ENCODE assay signal across 7 mouse cellular contexts in the genomic region with DNA sequence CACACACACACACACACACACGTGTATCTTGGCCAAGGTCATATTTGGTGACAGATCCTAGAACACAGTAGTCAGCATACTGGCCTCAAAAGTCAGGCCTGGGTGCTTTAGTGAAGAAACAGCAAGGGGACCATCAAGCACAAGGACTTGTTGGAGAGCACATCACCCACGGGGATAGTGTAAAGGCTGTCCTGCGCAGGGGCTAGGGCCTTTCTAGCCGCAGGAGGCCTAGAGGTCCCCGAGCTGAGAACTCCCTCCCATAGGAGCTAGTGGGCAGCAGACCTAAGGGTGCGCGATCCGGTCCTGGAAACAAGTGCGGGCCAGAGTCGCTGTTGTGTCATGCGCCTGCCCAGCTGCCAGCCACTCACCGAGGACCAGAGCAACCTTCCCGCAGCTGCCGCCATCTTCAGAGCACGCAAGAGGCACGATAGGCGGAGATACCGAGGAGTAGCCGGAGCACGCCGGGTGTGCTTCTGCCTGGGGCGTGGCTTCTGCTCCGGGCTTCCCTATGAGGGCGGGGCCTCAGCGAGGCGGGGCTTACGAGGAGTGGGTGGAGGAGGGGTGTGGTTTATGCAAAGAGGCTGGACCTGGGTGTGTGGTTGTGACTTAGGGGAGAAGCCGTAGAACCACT. TPM values are rescaled to one million over a fixed set of nuclear protein-coding genes. Genes with fewer than 3 reads are reported as not detected.
A peak's percentile ranks its signal among the peaks of the same experiment; 100 is the strongest.
DNase-seq lines count a peak whose midpoint lies in the region; ATAC-seq lines count a peak whose summit lies in the region.

A gene (minus strand): TSS at position 493 of the 631 bp plus-strand sequence.

- peak; percentile 99 for ATAC-seq in granulocyte monocyte progenitor cell, adult 5-6 weeks (replicated peaks; ENCODE audit: poor library complexity, severe bottlenecking)
- ATAC-seq in midbrain, embryonic 13.5 days = peak; percentile 97

- peak within 1 kb of the TSS; percentile 70 for H3K9ac ChIP-seq in midbrain, embryonic 13.5 days (replicated peaks)

- peak within 1 kb of the TSS; percentile 59 for H3K4me2 ChIP-seq in midbrain, embryonic 13.5 days (replicated peaks)

- H3K27me3 ChIP-seq in embryonic facial prominence, embryonic 10.5 days (replicated peaks; ENCODE audit: low read depth, poor library complexity, severe bottlenecking) = no peaks in the 10 kb centered on the region
- no peaks in the 10 kb centered on the region for H3K27me3 ChIP-seq in limb, embryonic 10.5 days (ENCODE audit: low read depth, poor library complexity, severe bottlenecking)
- H3K27me3 ChIP-seq in midbrain, embryonic 13.5 days = no peaks in the 10 kb centered on the region

- H3K9me3 ChIP-seq in embryonic facial prominence, embryonic 10.5 days = no peaks in the 10 kb centered on the region
- no peaks in the 10 kb centered on the region for H3K9me3 ChIP-seq in limb, embryonic 10.5 days (replicated peaks)
- H3K9me3 ChIP-seq in midbrain, embryonic 13.5 days = no peaks in the 10 kb centered on the region

- DNase-seq in adrenal gland, postnatal 10 days = peak; percentile 98
- DNase-seq in embryonic facial prominence, embryonic 10.5 days (ENCODE audit: low spot score) = peak; percentile 96
- DNase-seq in kidney, adult 11 months = peak; percentile 97
- DNase-seq in limb, embryonic 10.5 days (ENCODE audit: low spot score) = peak; percentile 90
- peak; percentile 99 for DNase-seq in spleen, adult 12 weeks (ENCODE audit: low spot score)

- peak within 1 kb of the TSS; percentile 82 for H3K4me3 ChIP-seq in embryonic facial prominence, embryonic 10.5 days
- H3K4me3 ChIP-seq in limb, embryonic 10.5 days = peak within 1 kb of the TSS; percentile 68
- peak within 1 kb of the TSS; percentile 57 for H3K4me3 ChIP-seq in midbrain, embryonic 13.5 days (replicated peaks)

- WGBS in embryonic facial prominence, embryonic 10.5 days = under 1% methylated on average over 28 of the region's 28 CpGs
- under 1% methylated on average over 28 of the region's 28 CpGs for WGBS in limb, embryonic 10.5 days
- WGBS in midbrain, embryonic 13.5 days = under 1% methylated on average over 28 of the region's 28 CpGs

- peaks cover 18% of the 10 kb centered on the region for H3K4me1 ChIP-seq in embryonic facial prominence, embryonic 10.5 days
- peaks cover 12% of the 10 kb centered on the region for H3K4me1 ChIP-seq in limb, embryonic 10.5 days
- peaks cover 12% of the 10 kb centered on the region for H3K4me1 ChIP-seq in midbrain, embryonic 13.5 days (replicated peaks)

- peak within 1 kb of the TSS; percentile 90 for H3K27ac ChIP-seq in embryonic facial prominence, embryonic 10.5 days (replicated peaks)
- H3K27ac ChIP-seq in limb, embryonic 10.5 days = peak within 1 kb of the TSS; percentile 80
- H3K27ac ChIP-seq in midbrain, embryonic 13.5 days = peak within 1 kb of the TSS; percentile 71

- peaks cover 28% of the 10 kb centered on the region for H3K36me3 ChIP-seq in embryonic facial prominence, embryonic 10.5 days (replicated peaks)
- peaks cover 21% of the 10 kb centered on the region for H3K36me3 ChIP-seq in limb, embryonic 10.5 days
- peaks cover 8% of the 10 kb centered on the region; the same call in 1 of the 2 replicates for H3K36me3 ChIP-seq in midbrain, embryonic 13.5 days

RNA-seq across cellular contexts. Expression of the gene that starts here (rescaled TPM):
- total RNA-seq in adrenal gland, postnatal 10 days (2021) = 100 to 1,000 TPM; 406 to 429 TPM
- 104 and 112 TPM in 2 replicates for polyA plus RNA-seq in embryonic facial prominence, embryonic 10.5 days (2016; fragmentation: Nextera tagmentation; extraction: Ambion mirVana)
- 98.9 and 99.6 TPM in 2 replicates for total RNA-seq in granulocyte monocyte progenitor cell, adult 5-6 weeks (2014; fragmentation: Nextera tagmentation)
- 89.8 and 96.0 TPM in 2 replicates for total RNA-seq in granulocyte monocyte progenitor cell, adult 5-6 weeks (2017)
- polyA plus RNA-seq in limb, embryonic 10.5 days (2016; fragmentation: Nextera tagmentation; extraction: Ambion mirVana) = 76.3 and 98.9 TPM in 2 replicates
- polyA plus RNA-seq in midbrain, embryonic 13.5 days (2015; fragmentation: Nextera tagmentation; extraction: Ambion mirVana) = 88.2 and 95.2 TPM in 2 replicates

Comparison
In these comparisons a context has a peak if more than half of its experiments do, and no peak if none do; other contexts are left out.
1. Peak in every context shown above with its lines: DNase-seq, ATAC-seq, H3K4me3 ChIP-seq and H3K27ac ChIP-seq.
2. RNA of the gene that starts here (total RNA-seq): 406 to 429 TPM in adrenal gland, postnatal 10 days; 89.8 to 99.6 TPM in granulocyte monocyte progenitor cell, adult 5-6 weeks; every median in the first group is over 4 times any median in the second.